Comparison of ENCODE assay signal across 9 mouse cellular contexts in genomic region chr7:127228615-127229303, GRCm38 (mm10). TPM values are rescaled to one million over a fixed set of nuclear protein-coding genes. Genes with fewer than 3 reads are reported as not detected.
DNase-seq lines count a peak whose midpoint lies in the region; ATAC-seq and TF ChIP-seq lines count a peak whose summit lies in the region.
"Had no signal": no experiment of that assay in that cellular context is flagged by ENCODE, and none has a peak within 500 bp of the region (broad histone marks: within the 10 kb centered on the region; RNA-seq: fewer than 3 reads in every experiment).

No protein-coding gene starts in this region.

- ATAC-seq in forebrain, embryonic 11.5 days (replicated peaks; ENCODE audit: low FRiP score) = no peak
- ATAC-seq in forebrain, embryonic 12.5 days (ENCODE audit: low FRiP score) = no peak

- peak; percentile 62; the same call in 1 of the 2 replicates for TF ChIP-seq EP300 in heart, adult 2 months (IDR thresholded peaks at IDR 0.05; ENCODE audit: insufficient read depth, low read depth, low read length)

- TF ChIP-seq POLR2A in heart, adult 2 months (IDR thresholded peaks at IDR 0.05; ENCODE audit: insufficient read depth, low read depth, low read length) = no peak

- no peaks in the 10 kb centered on the region for H3K9me3 ChIP-seq in forebrain, embryonic 11.5 days (ENCODE audit: control insufficient read depth, low read length)
- H3K9me3 ChIP-seq in forebrain, embryonic 12.5 days = no peaks in the 10 kb centered on the region
- H3K9me3 ChIP-seq: lung, embryonic 15.5 days had no signal

- intact Hi-C loops in heart, adult 2 months (cut with DNase I) = loop anchor here (2.0 kb wide), 1 partner anchor 14 kb away; no protein-coding TSS in a partner anchor
- intact Hi-C loops in left cerebral cortex, adult 2 months (cut with DNase I) = loop anchor here (2.0 kb wide), 1 partner anchor 14 kb away; no protein-coding TSS in a partner anchor

- peaks cover 2% of the 10 kb centered on the region; the same call in 1 of the 2 replicates for H3K36me3 ChIP-seq in forebrain, embryonic 11.5 days (ENCODE audit: control insufficient read depth, insufficient read depth, low read length)
- H3K36me3 ChIP-seq in forebrain, embryonic 12.5 days (replicated peaks) = peaks cover 25% of the 10 kb centered on the region
- peaks cover 4% of the 10 kb centered on the region for H3K36me3 ChIP-seq in heart, adult 2 months (ENCODE audit: control insufficient read depth, insufficient read depth, low read length)

- peaks cover 3% of the 10 kb centered on the region for H3K79me2 ChIP-seq in heart, adult 2 months (replicated peaks; ENCODE audit: control insufficient read depth, insufficient read depth, low read length)

- WGBS in forebrain, embryonic 11.5 days = 65% methylated on average over 4 of the region's 4 CpGs
- 71% methylated on average over 4 of the region's 4 CpGs for WGBS in forebrain, embryonic 12.5 days
- 53% methylated on average over 4 of the region's 4 CpGs for WGBS in heart, adult 2 months

- no peak overlapping the region for H3K27ac ChIP-seq in forebrain, embryonic 11.5 days (ENCODE audit: low read depth, low read length)
- no peak overlapping the region for H3K27ac ChIP-seq in forebrain, embryonic 12.5 days
- H3K27ac ChIP-seq in heart, adult 2 months = no peak overlapping the region
- no peak overlapping the region for H3K27ac ChIP-seq in left cerebral cortex, adult 2 months
- H3K27ac ChIP-seq: lung, embryonic 15.5 days had no signal

- no peak overlapping the region for H3K4me2 ChIP-seq in forebrain, embryonic 11.5 days (ENCODE audit: low read depth, low read length, severe bottlenecking)
- H3K4me2 ChIP-seq in forebrain, embryonic 12.5 days = no peak overlapping the region
- H3K4me2 ChIP-seq: lung, embryonic 15.5 days had no signal

- no peaks in the 10 kb centered on the region for H3K27me3 ChIP-seq in forebrain, embryonic 11.5 days (ENCODE audit: control insufficient read depth, insufficient read depth, low read length)
- no peaks in the 10 kb centered on the region for H3K27me3 ChIP-seq in forebrain, embryonic 12.5 days
- no peaks in the 10 kb centered on the region for H3K27me3 ChIP-seq in heart, adult 2 months (ENCODE audit: control insufficient read depth, insufficient read depth, low read length)
- H3K27me3 ChIP-seq: lung, embryonic 15.5 days had no signal

- DNase-seq in forebrain, embryonic 11.5 days (ENCODE audit: low spot score) = peak; percentile 84
- peak; percentile 85 for DNase-seq in T-cell, adult 2 months (ENCODE audit: low spot score)
- DNase-seq in cerebellum, postnatal 4 days (ENCODE audit: low spot score in 2 of 2) = peak; percentile 67 to 82
- peak; percentile 74 to 81 for DNase-seq in heart, adult 2 months
- DNase-seq in left cerebral cortex, adult 2 months (ENCODE audit: extremely low spot score in 1 of 2, low spot score in 2 of 2) = peak; percentile 72 to 81
- DNase-seq in mesoderm, embryonic 11.5 days (ENCODE audit: low read depth, low spot score) = peak; percentile 78
- DNase-seq in spleen, postnatal 10 days (ENCODE audit: low spot score in 2 of 2) = peak; percentile 89 to 95

- TF ChIP-seq CTCF in heart, adult 2 months (IDR thresholded peaks at IDR 0.05) = peak; percentile 91
- TF ChIP-seq CTCF in left cerebral cortex, adult 2 months (IDR thresholded peaks at IDR 0.05) = peak; percentile 79

- no peak overlapping the region for H3K4me3 ChIP-seq in forebrain, embryonic 11.5 days (ENCODE audit: low read depth, low read length)
- H3K4me3 ChIP-seq in forebrain, embryonic 12.5 days (replicated peaks) = no peak overlapping the region
- no peak overlapping the region for H3K4me3 ChIP-seq in heart, adult 2 months
- H3K4me3 ChIP-seq in left cerebral cortex, adult 2 months = no peak overlapping the region
- H3K4me3 ChIP-seq: lung, embryonic 15.5 days had no signal

- peaks cover 5% of the 10 kb centered on the region; the same call in 1 of the 2 replicates for H3K4me1 ChIP-seq in forebrain, embryonic 11.5 days (replicated peaks; ENCODE audit: control insufficient read depth, insufficient read depth, low read length)
- peaks cover 23% of the 10 kb centered on the region for H3K4me1 ChIP-seq in forebrain, embryonic 12.5 days
- H3K4me1 ChIP-seq in heart, adult 2 months (ENCODE audit: control insufficient read depth, insufficient read depth, low read length) = peaks cover 5% of the 10 kb centered on the region

- no peak overlapping the region for H3K9ac ChIP-seq in forebrain, embryonic 11.5 days (ENCODE audit: low read length)
- H3K9ac ChIP-seq in forebrain, embryonic 12.5 days = no peak overlapping the region
- no peak overlapping the region for H3K9ac ChIP-seq in heart, adult 2 months (ENCODE audit: low read depth, low read length)
- H3K9ac ChIP-seq: lung, embryonic 15.5 days had no signal

RNA-seq across cellular contexts. Expression of gene Zfp553, which starts 4.1 kb away (rescaled TPM):
- 41.8 and 43.3 TPM in 2 replicates for polyA plus RNA-seq in forebrain, embryonic 11.5 days (2014; fragmentation: Nextera tagmentation; extraction: Ambion mirVana)
- 77.6 and 80.2 TPM in 2 replicates for polyA plus RNA-seq in forebrain, embryonic 12.5 days (2016; fragmentation: Nextera tagmentation; extraction: Ambion mirVana)
- 1 to 10 TPM; 6.0 to 6.3 TPM for total RNA-seq in heart, adult 2 months (2021)
- polyA plus RNA-seq in heart, adult 2 months (2012; rRNA removed) = 5.0 and 6.5 TPM in 2 replicates
- 10 to 100 TPM; 17.8 to 20.5 TPM for total RNA-seq in left cerebral cortex, adult 2 months (2021)

RNA-seq across cellular contexts. Expression of gene Sept1, which starts 4.2 kb away (rescaled TPM):
- polyA plus RNA-seq in forebrain, embryonic 11.5 days (2014; fragmentation: Nextera tagmentation; extraction: Ambion mirVana) = 32.8 and 36.6 TPM in 2 replicates
- polyA plus RNA-seq in forebrain, embryonic 12.5 days (2016; fragmentation: Nextera tagmentation; extraction: Ambion mirVana) = 42.6 and 43.4 TPM in 2 replicates
- total RNA-seq in heart, adult 2 months (2021) = 1 to 10 TPM; 2.5 to 4.7 TPM
- 6.2 and 13.0 TPM in 2 replicates for polyA plus RNA-seq in heart, adult 2 months (2012; rRNA removed)
- 1 to 10 TPM; 3.5 to 6.4 TPM for total RNA-seq in left cerebral cortex, adult 2 months (2021)

RNA-seq across cellular contexts. Expression of gene Zfp771, which starts 15.3 kb away (rescaled TPM):
- 53.8 and 62.5 TPM in 2 replicates for polyA plus RNA-seq in forebrain, embryonic 11.5 days (2014; fragmentation: Nextera tagmentation; extraction: Ambion mirVana)
- 53.3 and 60.3 TPM in 2 replicates for polyA plus RNA-seq in forebrain, embryonic 12.5 days (2016; fragmentation: Nextera tagmentation; extraction: Ambion mirVana)
- 10 to 100 TPM; 14.7 to 21.0 TPM for total RNA-seq in heart, adult 2 months (2021)
- polyA plus RNA-seq in heart, adult 2 months (2012; rRNA removed) = 16.9 and 30.0 TPM in 2 replicates
- total RNA-seq in left cerebral cortex, adult 2 months (2021) = 10 to 100 TPM; 58.8 to 68.6 TPM

RNA-seq across cellular contexts. Expression of gene Mylpf, which starts 20.1 kb away (rescaled TPM):
- 11.2 and 11.3 TPM in 2 replicates for polyA plus RNA-seq in forebrain, embryonic 11.5 days (2014; fragmentation: Nextera tagmentation; extraction: Ambion mirVana)
- polyA plus RNA-seq in forebrain, embryonic 12.5 days (2016; fragmentation: Nextera tagmentation; extraction: Ambion mirVana) = 9.2 and 10.1 TPM in 2 replicates
- 1 to 10 TPM; 3.5 TPM for total RNA-seq in heart, adult 2 months (2021)
- 0.74 and 1.1 TPM in 2 replicates for polyA plus RNA-seq in heart, adult 2 months (2012; rRNA removed)
- total RNA-seq in left cerebral cortex, adult 2 months (2021) = 1 to 10 TPM; 2.7 to 3.3 TPM

RNA-seq across cellular contexts. Expression of gene Tbc1d10b, which starts 20.5 kb away (rescaled TPM):
- 31.7 and 36.5 TPM in 2 replicates for polyA plus RNA-seq in forebrain, embryonic 11.5 days (2014; fragmentation: Nextera tagmentation; extraction: Ambion mirVana)
- 30.8 and 34.3 TPM in 2 replicates for polyA plus RNA-seq in forebrain, embryonic 12.5 days (2016; fragmentation: Nextera tagmentation; extraction: Ambion mirVana)
- total RNA-seq in heart, adult 2 months (2021) = 10 to 100 TPM; 20.5 to 22.0 TPM
- 13.6 and 17.4 TPM in 2 replicates for polyA plus RNA-seq in heart, adult 2 months (2012; rRNA removed)
- 100 to 1,000 TPM in 1 of 2 experiments, 10 to 100 TPM in 1; 91.9 to 110 TPM for total RNA-seq in left cerebral cortex, adult 2 months (2021)
